Mouse (Mus musculus) adrenal gland (tissue): Measurements from ENCODE around the gene Hist1h2ag.

Experiments
- intact Hi-C: fragments of 180-260 bp; cut with DNase I; formaldehyde crosslinking; loops from one replicate; pipeline ENCODE4 v1.15.1; 2025

Gene Hist1h2ag

DNA sequence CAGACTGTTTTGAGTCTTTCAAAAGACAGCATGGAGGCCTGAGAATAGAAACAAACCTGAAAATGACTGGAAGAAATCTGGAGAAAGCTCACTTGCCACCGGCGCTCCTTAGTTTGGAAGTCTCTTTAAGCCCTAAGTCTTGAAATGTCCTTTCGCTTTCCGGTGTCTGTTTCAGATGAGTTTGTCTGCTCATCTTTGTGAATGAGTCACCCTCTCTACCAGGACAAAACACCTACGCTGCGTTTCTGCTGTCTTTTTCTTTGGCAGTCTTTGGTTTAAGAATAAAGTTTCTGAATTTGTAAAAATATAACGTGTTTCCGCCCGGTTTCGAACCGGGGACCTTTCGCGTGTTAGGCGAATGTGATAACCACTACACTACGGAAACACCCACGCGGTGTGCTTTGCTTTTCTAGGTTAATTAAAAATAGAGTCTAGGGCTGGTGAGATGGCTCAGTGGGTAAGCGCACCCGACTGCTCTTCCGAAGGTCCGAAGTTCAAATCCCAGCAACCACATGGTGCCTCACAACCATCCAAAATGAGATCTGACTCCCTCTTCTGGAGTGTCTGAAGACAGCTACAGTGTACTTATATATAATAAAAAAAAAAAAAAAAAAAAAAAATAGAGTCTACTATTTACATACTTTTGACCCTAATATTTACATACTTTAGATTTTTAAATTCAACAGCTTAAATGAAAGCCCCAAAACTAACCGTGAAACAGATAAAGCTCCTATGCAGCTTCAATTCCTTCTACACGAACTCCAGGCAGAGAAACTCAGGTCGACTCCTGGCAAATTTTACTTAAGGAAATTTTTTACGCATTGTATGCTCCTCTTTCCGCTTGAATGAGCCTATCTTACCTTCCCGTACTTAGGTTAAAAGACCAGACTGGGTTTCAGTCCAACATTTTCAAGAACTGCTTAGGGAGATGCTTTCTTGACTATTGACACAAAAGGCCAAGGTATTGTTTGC lies 27.0 kb downstream of the Hist1h2ag start:
- intact Hi-C loops: loop anchor here (5.0 kb wide), 1 partner anchor 1502 kb away; no protein-coding TSS in a partner anchor

DNA sequence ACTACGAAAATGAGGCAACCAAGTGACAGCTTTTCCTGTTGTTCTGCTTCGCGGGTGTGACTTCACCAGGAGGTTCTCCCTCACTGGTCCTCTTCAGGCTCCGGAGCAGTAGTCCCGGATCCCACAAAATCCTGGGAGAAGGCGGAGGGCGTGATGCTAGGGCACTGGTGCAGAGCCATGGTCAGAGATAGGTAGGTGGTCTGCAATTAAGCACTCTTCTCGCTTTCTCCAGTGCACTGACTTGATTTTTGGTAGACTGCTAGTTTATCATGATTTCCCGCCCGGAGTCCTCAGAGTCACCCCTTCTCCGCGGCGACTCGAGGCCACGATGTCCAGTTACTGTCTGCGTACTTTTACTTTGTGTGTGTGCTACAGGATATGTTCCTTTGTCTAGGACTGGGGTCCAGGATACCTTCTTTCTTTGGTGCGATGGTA lies 28.3 kb downstream of the Hist1h2ag start:
- intact Hi-C loops: no loop called here

- intact Hi-C loops: no loop called here
Observed at GRCm38 (mm10) chr13:22013716-22014115, 29.0 kb downstream of the Hist1h2ag start.

DNA sequence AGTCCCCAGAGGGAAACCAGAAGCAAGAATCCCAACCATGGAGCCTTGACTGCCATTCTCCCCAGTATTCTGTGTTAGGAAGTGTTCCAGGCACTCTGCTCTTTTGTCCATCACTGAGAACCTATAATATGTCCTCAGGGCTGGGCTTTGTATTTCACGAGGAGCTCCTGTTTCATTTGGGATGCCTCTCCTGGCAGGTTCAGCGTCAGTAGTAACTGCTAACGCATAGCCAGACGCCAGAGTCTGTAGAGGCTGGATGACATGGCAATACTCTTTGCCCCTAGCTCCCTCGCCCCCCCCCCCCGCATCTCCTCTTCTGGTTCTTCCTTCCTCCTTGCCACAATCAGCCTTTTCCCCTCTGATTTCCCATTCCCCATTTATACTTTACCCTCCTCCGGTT lies 33.1 kb downstream of the Hist1h2ag start, which contains the start of gene Prss16:
TSS of gene Prss16 (minus strand) at position 101 of the 400 bp plus-strand sequence.
- intact Hi-C loops: no loop called here

DNA sequence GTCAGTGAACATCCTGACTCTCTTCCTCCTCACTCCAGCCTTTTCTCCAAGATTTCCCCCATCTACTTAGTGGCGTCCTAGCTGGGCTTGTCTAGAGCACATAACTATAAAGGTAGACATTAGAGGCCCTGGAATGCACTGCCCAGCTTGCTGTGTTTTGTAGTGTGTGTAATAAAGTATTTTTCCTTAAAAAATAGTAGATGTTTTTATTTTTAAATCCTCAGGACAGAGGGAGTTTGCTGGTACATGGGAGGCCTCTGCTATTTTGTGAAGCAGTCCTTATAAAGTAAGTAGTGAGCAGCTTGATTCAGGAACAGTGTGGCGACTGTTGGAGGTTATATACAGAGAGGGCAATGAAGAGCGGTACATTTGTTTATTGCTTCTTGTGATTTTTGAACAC lies 34.0 kb downstream of the Hist1h2ag start:
- intact Hi-C loops: no loop called here

- intact Hi-C loops: no loop called here
Observed at GRCm38 (mm10) chr13:22007872-22008271, 34.9 kb downstream of the Hist1h2ag start.

GRCm38 (mm10) chr13:22007121-22007510 lies 35.6 kb downstream of the Hist1h2ag start:
- intact Hi-C loops: no loop called here

- intact Hi-C loops: no loop called here
Observed at GRCm38 (mm10) chr13:22006334-22007120, 36.2 kb downstream of the Hist1h2ag start.

- intact Hi-C loops: no loop called here
Observed at GRCm38 (mm10) chr13:22005605-22006333, 37.0 kb downstream of the Hist1h2ag start.

DNA sequence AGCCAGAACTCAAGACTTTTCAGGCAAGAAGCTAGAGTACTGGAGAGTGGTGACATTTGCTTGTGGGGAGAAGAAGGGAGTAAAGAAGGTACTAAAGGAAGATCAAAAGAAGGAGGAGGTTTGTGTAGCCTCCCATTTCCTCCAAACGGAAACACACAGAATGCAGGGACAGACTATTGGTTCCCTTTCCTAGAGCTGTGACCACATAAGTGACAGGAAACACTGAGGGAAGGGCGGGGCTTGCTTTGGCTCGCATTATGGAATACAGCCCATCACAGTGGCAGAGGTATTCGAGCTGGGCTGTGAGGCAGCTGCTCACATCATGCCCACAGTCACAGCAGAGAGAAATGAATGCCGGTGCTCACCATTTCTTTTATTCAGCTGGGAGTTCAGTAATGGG lies 40.9 kb downstream of the Hist1h2ag start:
- intact Hi-C loops: no loop called here

GRCm38 (mm10) chr13:22001346-22001745 lies 41.4 kb downstream of the Hist1h2ag start:
- intact Hi-C loops: no loop called here

GRCm38 (mm10) chr13:21999147-21999546 lies 43.6 kb downstream of the Hist1h2ag start:
- intact Hi-C loops: no loop called here

- intact Hi-C loops: no loop called here
Observed at GRCm38 (mm10) chr13:21998412-21998811, 44.3 kb downstream of the Hist1h2ag start.

- intact Hi-C loops: no loop called here
Observed at GRCm38 (mm10) chr13:21997821-21998220, 44.9 kb downstream of the Hist1h2ag start.

GRCm38 (mm10) chr13:21997201-21997820 lies 45.4 kb downstream of the Hist1h2ag start:
- intact Hi-C loops: no loop called here

GRCm38 (mm10) chr13:21996840-21997185 lies 45.9 kb downstream of the Hist1h2ag start:
- intact Hi-C loops: no loop called here

DNA sequence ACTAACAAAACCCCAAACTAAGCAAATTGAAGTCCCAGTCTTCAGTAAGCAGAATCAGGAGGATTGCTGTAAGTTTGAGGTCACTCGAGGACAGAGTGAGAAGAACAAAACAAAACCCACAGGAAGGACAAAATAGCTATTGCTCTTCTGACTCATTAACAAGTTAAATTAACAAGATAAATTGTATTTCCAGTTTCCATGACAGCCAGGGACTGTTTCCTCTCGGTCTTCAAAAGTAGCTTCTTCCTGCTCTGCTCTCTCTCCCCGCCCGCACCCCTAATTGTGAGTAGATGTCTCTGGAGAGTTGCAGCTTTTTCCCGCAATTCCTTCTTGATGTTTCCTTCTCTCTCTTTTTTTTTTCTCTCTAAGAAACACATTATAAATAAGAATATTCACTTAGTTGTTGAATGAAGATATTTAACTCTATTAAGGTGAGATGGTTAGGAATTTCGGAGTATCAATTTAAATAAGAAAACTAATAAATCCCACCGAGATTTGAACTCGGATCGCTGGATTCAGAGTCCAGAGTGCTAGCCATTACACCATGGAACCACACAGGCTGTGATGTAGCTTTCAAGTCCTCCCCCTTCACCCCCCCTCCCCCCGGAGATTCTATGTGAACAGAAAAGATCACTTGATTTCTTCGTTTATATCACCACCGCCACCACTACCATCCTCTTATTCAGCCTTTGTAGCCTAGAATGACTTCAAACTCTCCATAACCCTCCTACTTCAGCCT lies 46.5 kb downstream of the Hist1h2ag start:
- intact Hi-C loops: no loop called here

- intact Hi-C loops: no loop called here
Observed at GRCm38 (mm10) chr13:21995331-21995914, 47.3 kb downstream of the Hist1h2ag start.

DNA sequence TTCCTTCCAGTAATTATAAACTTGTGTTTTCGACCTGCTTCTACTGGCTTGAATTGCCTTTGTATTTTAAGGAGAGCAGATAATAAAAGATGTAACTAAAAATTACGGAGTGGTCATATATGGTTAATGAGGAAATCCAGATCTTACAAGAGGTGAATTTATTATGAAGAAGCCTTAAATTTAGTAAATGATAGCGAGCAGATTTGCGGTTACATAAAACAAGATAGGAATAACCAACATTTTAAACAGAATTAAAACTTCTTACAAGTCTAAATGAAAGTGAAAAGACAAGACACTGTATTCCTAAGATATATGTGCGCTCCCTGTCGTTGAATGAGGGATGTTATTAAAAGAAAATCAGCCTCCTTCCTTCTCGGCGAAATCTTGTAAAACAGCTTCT lies 47.8 kb downstream of the Hist1h2ag start:
- intact Hi-C loops: no loop called here
